Mouse (Mus musculus): ENCODE measurements at regions not wholly inside any gene's neighbourhood (a gene's known extent, or its start where the extent isn't known, plus 50 kb on each side); places are given as distances from the start of the nearest gene placed in this dataset.

DNA sequence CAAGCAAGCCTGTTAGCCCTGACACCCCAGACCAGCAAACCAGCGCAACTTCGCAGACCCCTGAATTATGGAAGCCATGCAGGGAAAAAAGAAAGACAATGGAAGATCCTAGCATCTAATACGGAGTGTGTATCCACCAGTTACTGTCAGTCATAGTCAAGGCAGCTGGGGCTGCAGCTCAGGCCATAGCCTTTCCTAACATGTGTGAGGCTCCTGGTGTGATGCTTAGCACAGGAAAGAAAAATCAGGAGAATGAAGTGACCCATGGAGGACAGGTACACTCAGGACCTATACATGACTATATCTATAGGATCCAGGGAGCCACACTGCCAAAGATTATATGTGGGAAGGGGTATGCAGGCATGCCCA is 136.6 kb downstream of the Ets2 start:
- ATAC-seq, result no peak
- no peak for TF ChIP-seq CTCF (IDR thresholded peaks at IDR 0.05; ENCODE audit: low read depth)
- H3K27ac ChIP-seq, result no peak overlapping the region

GRCm38 (mm10) chr16:95837723-95838477 is 136.0 kb downstream of the Ets2 start:
- Histone ChIP-seq H3K4me1 (ENCODE audit: insufficient read depth, low read length) (0 out of 2 replicates have a peak, but pooled peaks cover 2% of the 10 kb centered on the region), H3K27me3 (ENCODE audit: insufficient read depth, low read length) (no peaks in the 10 kb centered on the region), H3K4me3 (ENCODE audit: low read length) (no peak overlapping the region), H3K9me3 (ENCODE audit: low read length) (no peaks in the 10 kb centered on the region), H3K9ac (replicated peaks; ENCODE audit: low read length) (no peak overlapping the region), H3K36me3 (ENCODE audit: insufficient read depth, low read length) (no peaks in the 10 kb centered on the region), H3K27ac (no peak overlapping the region), H3K4me2 (ENCODE audit: low read depth, low read length) (no peak overlapping the region)
- WGBS, result 56% methylated on average over 5 of the region's 5 CpGs
- TF ChIP-seq CTCF (IDR thresholded peaks at IDR 0.05; ENCODE audit: low read depth), result no peak
- DNase-seq (ENCODE audit: low spot score), result no peak
- ATAC-seq, result no peak

More for the DNA sequence above, 136.6 kb downstream of the Ets2 start:
- Histone ChIP-seq H3K4me3 (ENCODE audit: low read length) (no peak overlapping the region), H3K4me1 (ENCODE audit: insufficient read depth, low read length) (no peaks in the 10 kb centered on the region), H3K4me2 (ENCODE audit: low read depth, low read length) (no peak overlapping the region), H3K27me3 (ENCODE audit: insufficient read depth, low read length) (no peaks in the 10 kb centered on the region), H3K9me3 (ENCODE audit: low read length) (no peaks in the 10 kb centered on the region), H3K36me3 (ENCODE audit: insufficient read depth, low read length) (no peaks in the 10 kb centered on the region), H3K9ac (replicated peaks; ENCODE audit: low read length) (no peak overlapping the region)
- 93% methylated on average over 3 of the region's 3 CpGs for WGBS
- no peak for DNase-seq (ENCODE audit: low spot score)

GRCm38 (mm10) chr16:95835941-95836340 is 134.1 kb downstream of the Ets2 start:
- no peak overlapping the region for H3K27ac ChIP-seq
- no peak for ATAC-seq
- TF ChIP-seq CTCF (IDR thresholded peaks at IDR 0.05; ENCODE audit: low read depth), result no peak
- H3K4me2 ChIP-seq (ENCODE audit: low read depth, low read length), result no peak overlapping the region
- WGBS, result 97% methylated on average over 1 of the region's 1 CpGs
- H3K27me3 ChIP-seq (ENCODE audit: insufficient read depth, low read length), result no peaks in the 10 kb centered on the region
- no peak for DNase-seq (ENCODE audit: low spot score)
- H3K4me3 ChIP-seq (ENCODE audit: low read length), result no peak overlapping the region
- no peaks in the 10 kb centered on the region for H3K36me3 ChIP-seq (ENCODE audit: insufficient read depth, low read length)
- 0 out of 2 replicates have a peak, but pooled peaks cover 5% of the 10 kb centered on the region for H3K4me1 ChIP-seq (ENCODE audit: insufficient read depth, low read length)
- no peaks in the 10 kb centered on the region for H3K9me3 ChIP-seq (ENCODE audit: low read length)
- no peak overlapping the region for H3K9ac ChIP-seq (replicated peaks; ENCODE audit: low read length)

GRCm38 (mm10) chr16:95834556-95835288 is 132.8 kb downstream of the Ets2 start:
- no peaks in the 10 kb centered on the region for H3K36me3 ChIP-seq (ENCODE audit: insufficient read depth, low read length)
- H3K9ac ChIP-seq (replicated peaks; ENCODE audit: low read length), result no peak overlapping the region
- no peak for TF ChIP-seq CTCF (IDR thresholded peaks at IDR 0.05; ENCODE audit: low read depth)
- no peak overlapping the region for H3K4me2 ChIP-seq (ENCODE audit: low read depth, low read length)
- H3K27me3 ChIP-seq (ENCODE audit: insufficient read depth, low read length), result no peaks in the 10 kb centered on the region
- H3K9me3 ChIP-seq (ENCODE audit: low read length), result no peaks in the 10 kb centered on the region
- DNase-seq (ENCODE audit: low spot score) (peak; percentile 30), ATAC-seq (no peak)
- H3K27ac ChIP-seq, result no peak overlapping the region
- 37% methylated on average over 11 of the region's 11 CpGs for WGBS
- no peak overlapping the region for H3K4me3 ChIP-seq (ENCODE audit: low read length)
- H3K4me1 ChIP-seq (ENCODE audit: insufficient read depth, low read length), result 0 out of 2 replicates have a peak, but pooled peaks cover 5% of the 10 kb centered on the region

DNA sequence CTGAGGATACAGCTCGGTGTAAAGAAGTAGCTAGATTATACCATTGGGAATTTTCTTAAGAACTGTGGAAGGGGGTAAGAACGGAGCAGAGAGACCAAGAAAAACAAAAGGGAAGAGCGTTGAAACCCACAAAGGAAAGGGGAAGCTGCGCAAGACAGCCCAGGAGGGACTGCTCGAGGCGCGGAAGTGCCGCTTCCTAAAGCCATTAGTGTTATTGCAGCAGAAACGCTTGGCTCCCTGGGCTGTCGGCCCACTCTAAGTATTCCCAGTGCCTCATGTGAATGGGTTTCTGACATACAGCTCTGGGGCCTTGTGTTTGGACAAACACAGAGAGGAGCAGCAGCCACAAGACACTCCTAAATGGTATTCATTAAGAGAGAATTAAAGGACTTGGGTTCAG is 131.6 kb downstream of the Ets2 start:
- 75% methylated on average over 10 of the region's 10 CpGs for WGBS
- 0 out of 2 replicates have a peak, but pooled peaks cover 5% of the 10 kb centered on the region for H3K4me1 ChIP-seq (ENCODE audit: insufficient read depth, low read length)
- no peaks in the 10 kb centered on the region for H3K27me3 ChIP-seq (ENCODE audit: insufficient read depth, low read length)
- no peaks in the 10 kb centered on the region for H3K9me3 ChIP-seq (ENCODE audit: low read length)
- no peak overlapping the region for H3K27ac ChIP-seq
- H3K4me3 ChIP-seq (ENCODE audit: low read length), result no peak overlapping the region
- no peak for TF ChIP-seq CTCF (IDR thresholded peaks at IDR 0.05; ENCODE audit: low read depth)
- H3K9ac ChIP-seq (replicated peaks; ENCODE audit: low read length), result no peak overlapping the region
- H3K36me3 ChIP-seq (ENCODE audit: insufficient read depth, low read length), result no peaks in the 10 kb centered on the region
- no peak for ATAC-seq
- DNase-seq (ENCODE audit: low spot score), result no peak
- no peak overlapping the region for H3K4me2 ChIP-seq (ENCODE audit: low read depth, low read length)

- ATAC-seq (peak; percentile 38; the same call in 1 of the 2 replicates), DNase-seq (ENCODE audit: low spot score) (no peak)
- 32% methylated on average over 9 of the region's 9 CpGs for WGBS
- H3K4me3 ChIP-seq (ENCODE audit: low read length), result no peak overlapping the region
- no peak overlapping the region for H3K9ac ChIP-seq (replicated peaks; ENCODE audit: low read length)
- H3K4me1 ChIP-seq (ENCODE audit: insufficient read depth, low read length), result 0 out of 2 replicates have a peak, but pooled peaks cover 5% of the 10 kb centered on the region
- H3K36me3 ChIP-seq (ENCODE audit: insufficient read depth, low read length), result no peaks in the 10 kb centered on the region
- no peaks in the 10 kb centered on the region for H3K27me3 ChIP-seq (ENCODE audit: insufficient read depth, low read length)
- H3K9me3 ChIP-seq (ENCODE audit: low read length), result no peaks in the 10 kb centered on the region
- TF ChIP-seq CTCF (IDR thresholded peaks at IDR 0.05; ENCODE audit: low read depth), result no peak
- H3K27ac ChIP-seq, result peak overlapping the region; percentile 46; the same call in 1 of the 2 replicates
- no peak overlapping the region for H3K4me2 ChIP-seq (ENCODE audit: low read depth, low read length)
These were observed 130.5 kb downstream of the Ets2 start for GRCm38 (mm10) chr16:95832346-95832739.
